Mouse (Mus musculus) cerebellum, adult 2 months (tissue): ENCODE data around the gene Fam227a.
"Not testable (repeated sequence)": the region's sequence is repeated elsewhere in the genome, so short reads cannot be mapped to it uniquely, and the experiment has no call there.

Experiments
- CTCF ChIP-seq: fragments of 200-500 bp; IDR thresholded peaks from 2 replicates; pipeline ENCODE4 v1.5.1; 2011; ENCODE audit warnings: low read depth, mild to moderate bottlenecking, control low read depth, low read length, moderate library complexity, borderline replicate concordance; ENCODE audit not compliant: insufficient read depth
- POLR2A ChIP-seq: fragments of 200-500 bp; IDR thresholded peaks from 2 replicates; pipeline ENCODE4 v1.6.1; 2011; ENCODE audit warnings: low read length, control low read depth, borderline replicate concordance; ENCODE audit not compliant: insufficient read depth

- not testable (repeated sequence) for TF ChIP-seq CTCF, POLR2A
Measured at GRCm38 (mm10) chr15:79671828-79672348, 13.1 kb upstream of the Fam227a start.
